Mouse (Mus musculus) gastrocnemius, adult 8-10 months (tissue): ENCODE results near the gene Kars. TPM values are rescaled to one million over a fixed set of nuclear protein-coding genes. Genes with fewer than 3 reads are reported as not detected.

Experiments
- DNase-seq, 2 experiments: peaks; one replicate each; pipeline ENCODE4 v3.0.0; 2022; ENCODE audit warnings: low spot score in 2 of 2
- total RNA-seq, 4 experiments: library from RNA; stranded (reverse); gene quantifications; 2 replicates each; pipeline ENCODE4 v1.2.4; 2022

The Kars gene
- total RNA-seq, 4 experiments from 2014 or later, result 128 to 150 (median 134) TPM

- DNase-seq, result no peak
Observed at GRCm38 (mm10) chr8:111947144-111947543, 64.0 kb downstream of the Kars start.

- no peak for DNase-seq
Observed at GRCm38 (mm10) chr8:111943544-111943943, 67.6 kb downstream of the Kars start.

Other genes with a start within 250 kb of the Kars start
- 10 to 100 TPM; 11.7 to 17.6 (median 14.7) TPM for gene Cfdp1, start 157.0 kb downstream of the Kars start, total RNA-seq
- 1 to 10 TPM; 1.9 to 2.2 (median 2.1) TPM for gene Tmem170, start 134.6 kb downstream of the Kars start, total RNA-seq
- not detected for gene Chst5, start 100.9 kb downstream of the Kars start, total RNA-seq
- 1 to 10 TPM in 1 of 4 experiments, under 1 TPM in 3; 0.41 to 1.0 (median 0.74) TPM for gene Tmem231, start 77.4 kb downstream of the Kars start, total RNA-seq
- gene Gabarapl2, start 70.6 kb downstream of the Kars start, total RNA-seq, result 100 to 1,000 TPM; 112 to 138 (median 117) TPM
- gene Adat1, start 19.0 kb downstream of the Kars start, total RNA-seq, result 1 to 10 TPM; 1.7 to 2.5 (median 2.3) TPM
- gene Terf2ip, start 75 bp upstream of the Kars start, total RNA-seq, result 10 to 100 TPM in 1 of 4 experiments, 1 to 10 TPM in 3; 8.6 to 10.6 (median 9.2) TPM
- not detected for gene Gm6793, start 3.7 kb upstream of the Kars start, total RNA-seq